Mouse (Mus musculus) frontal cortex, adult 2 months (tissue): ENCODE measurements at regions not wholly inside any gene's neighbourhood (a gene's known extent, or its start where the extent isn't known, plus 50 kb on each side); places are given as distances from the start of the nearest gene placed in this dataset.
A peak's percentile ranks its signal among the peaks of the same experiment; 100 is the strongest.

Experiments used
- DNase-seq, 2 experiments: peaks; one replicate each; pipeline ENCODE4 v3.0.0; 2022; ENCODE audit warnings: low spot score in 1 of 2; ENCODE audit errors: extremely low spot score in 1 of 2

GRCm38 (mm10) chr15:25305801-25306200 lies 107.8 kb downstream of the Basp1 start:
- no peak for DNase-seq

DNA sequence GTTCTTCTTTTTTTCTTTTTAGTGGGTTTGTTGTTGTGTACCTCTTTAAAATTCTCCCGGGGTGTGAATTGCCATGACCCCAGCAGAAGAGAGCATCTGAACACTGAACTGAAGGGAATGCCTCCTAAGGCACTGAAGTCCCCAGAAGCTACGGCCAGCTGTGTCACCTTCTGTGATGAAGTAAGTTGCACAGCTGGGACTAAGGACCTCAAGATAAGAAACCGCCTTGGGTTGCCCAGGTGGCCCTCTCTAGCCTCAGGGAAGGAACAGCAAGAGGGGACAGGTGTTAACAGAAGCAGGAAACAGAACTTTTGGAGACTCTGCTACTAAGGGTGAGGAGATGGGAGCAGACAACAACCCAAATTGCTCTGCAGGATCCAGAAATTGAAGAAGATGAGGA lies 110.2 kb downstream of the Basp1 start:
- no peak for DNase-seq

- peak in 1 of 2 experiments; percentile 45 for DNase-seq
Measured at GRCm38 (mm10) chr15:25302671-25303294, 110.8 kb downstream of the Basp1 start.

DNA sequence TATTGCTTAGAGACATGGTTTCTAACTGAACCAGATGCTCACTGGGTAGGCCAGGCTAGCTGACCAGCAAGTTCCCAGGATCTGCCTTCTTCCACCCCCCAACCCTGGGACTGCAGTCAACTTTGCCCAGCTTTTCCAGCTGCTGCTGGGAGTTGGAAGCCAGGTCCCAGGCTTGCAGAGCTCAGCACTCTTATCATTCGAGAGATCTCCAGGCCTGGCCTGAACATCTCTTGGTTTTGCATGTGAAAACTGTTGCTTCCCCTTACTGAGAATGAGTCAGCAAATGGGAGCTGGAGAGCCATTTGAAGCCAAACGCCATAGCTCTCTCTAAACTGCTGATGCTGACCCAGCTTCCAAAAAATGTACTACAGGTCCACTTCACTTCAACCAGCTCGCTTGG lies 111.8 kb downstream of the Basp1 start:
- DNase-seq, result no peak

- DNase-seq, result no peak
Measured at GRCm38 (mm10) chr15:25297278-25297677, 116.3 kb downstream of the Basp1 start.

DNA sequence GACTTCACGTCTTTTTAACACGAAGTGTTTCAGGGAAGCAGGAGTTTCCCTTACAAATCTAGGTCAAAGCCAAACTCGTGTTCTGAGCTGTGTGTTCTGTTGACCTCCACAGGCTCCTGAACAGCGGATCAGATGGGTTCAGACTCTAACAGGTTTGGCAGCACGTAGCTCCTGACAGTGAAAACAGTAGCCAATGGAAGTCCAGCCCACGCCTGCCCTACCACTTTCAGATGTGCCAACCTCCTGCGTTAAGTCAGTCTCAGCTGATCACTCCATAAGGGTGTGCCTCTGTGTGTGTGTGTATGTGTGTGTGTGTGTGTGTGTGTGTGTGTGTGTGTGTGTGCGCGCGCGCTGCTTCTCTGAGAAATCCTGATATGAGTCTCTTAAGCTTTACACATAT lies 116.8 kb downstream of the Basp1 start:
- DNase-seq, result no peak

DNA sequence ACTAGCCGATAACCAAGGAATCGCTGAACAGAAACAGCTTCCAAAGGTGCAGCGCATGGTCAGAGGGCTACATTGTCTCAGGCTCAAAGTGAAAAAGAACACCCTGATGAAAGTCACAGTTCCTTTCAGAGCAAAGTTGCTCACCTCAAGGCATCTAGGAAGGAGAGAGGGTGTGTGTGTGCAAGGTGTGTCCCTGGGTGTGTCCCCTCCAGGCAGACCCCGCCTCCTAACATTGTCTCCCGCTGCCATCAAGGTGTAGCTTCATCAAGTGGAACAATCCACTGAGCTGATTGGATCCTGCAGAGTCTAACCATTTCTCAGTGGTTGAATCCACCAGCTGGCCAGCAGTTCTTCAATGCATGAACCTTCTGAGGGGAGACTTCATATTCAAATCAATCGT lies 117.8 kb downstream of the Basp1 start:
- no peak for DNase-seq

DNA sequence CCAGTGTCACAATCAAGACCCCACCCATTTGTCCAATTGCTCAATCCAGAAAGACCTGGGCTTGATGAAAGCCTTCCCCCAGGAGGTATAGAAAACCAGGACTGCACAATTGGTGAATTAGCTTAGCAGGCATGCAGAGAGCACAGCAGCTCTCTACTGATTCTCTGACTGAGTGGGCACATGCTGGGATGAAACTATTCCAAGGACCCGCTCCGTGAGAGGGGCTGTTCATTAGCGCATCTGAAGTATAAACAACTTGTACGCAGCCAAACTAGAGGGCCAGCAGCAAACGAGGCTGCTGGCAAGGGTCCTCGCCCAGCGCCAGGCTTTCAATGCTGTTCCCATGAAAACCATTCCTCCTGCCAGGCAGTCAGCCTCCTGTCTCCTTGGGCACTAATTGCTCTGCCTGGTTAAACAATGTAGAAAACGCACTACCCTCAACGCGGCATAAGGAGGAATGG lies 122.3 kb downstream of the Basp1 start:
- DNase-seq, result peak in 1 of 2 experiments; percentile 47

GRCm38 (mm10) chr15:25287850-25288249 lies 125.7 kb downstream of the Basp1 start:
- no peak for DNase-seq

GRCm38 (mm10) chr15:25284354-25285199 lies 129.0 kb downstream of the Basp1 start:
- no peak for DNase-seq

- no peak for DNase-seq
Measured at GRCm38 (mm10) chr15:25283713-25284112, 129.9 kb downstream of the Basp1 start.

DNA sequence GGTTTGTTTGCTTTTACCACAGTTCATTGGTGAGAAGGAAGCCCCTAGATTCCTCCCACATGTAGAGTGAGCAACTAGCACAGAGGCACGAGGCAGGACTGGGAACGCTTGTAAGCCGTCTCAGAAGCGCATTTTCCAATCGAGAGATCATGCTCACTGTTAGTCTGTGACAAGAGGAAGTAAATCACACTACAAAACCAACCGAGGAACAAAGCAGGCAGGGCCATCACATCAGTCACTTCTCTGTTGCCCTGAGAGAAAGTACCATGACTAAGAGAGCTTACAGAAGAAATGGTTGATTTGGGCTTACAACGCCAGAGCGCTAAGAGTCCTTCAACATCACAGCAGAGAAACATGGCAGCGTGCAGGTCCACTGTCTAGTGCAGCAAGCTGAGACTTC lies 131.2 kb downstream of the Basp1 start:
- no peak for DNase-seq

GRCm38 (mm10) chr15:25281942-25282341 lies 131.6 kb downstream of the Basp1 start:
- no peak for DNase-seq

- DNase-seq, result no peak
Measured at GRCm38 (mm10) chr15:25278317-25279156, 135.0 kb downstream of the Basp1 start.

GRCm38 (mm10) chr15:25276227-25276626 lies 137.3 kb downstream of the Basp1 start:
- no peak for DNase-seq

DNA sequence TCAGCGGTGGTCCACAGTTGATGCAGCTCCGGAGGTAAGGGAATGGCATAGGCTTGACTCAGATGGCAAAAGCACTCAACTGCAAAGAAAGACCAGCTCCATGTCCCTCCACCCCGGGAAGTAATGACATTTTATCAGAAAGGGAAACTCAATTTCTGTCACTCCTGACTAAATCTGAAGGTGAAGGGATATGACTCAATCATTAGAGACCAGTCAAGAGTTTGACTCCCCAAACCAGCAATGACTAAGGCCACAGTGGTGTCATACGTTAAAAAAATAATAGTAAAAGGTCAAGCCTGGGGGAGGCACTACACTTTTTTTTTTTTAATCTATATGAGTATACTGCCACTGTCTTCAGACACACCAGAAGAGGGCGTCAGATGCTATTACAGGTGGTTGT lies 141.7 kb downstream of the Basp1 start:
- no peak for DNase-seq

- DNase-seq, result no peak
Measured at GRCm38 (mm10) chr15:25270349-25270748, 143.2 kb downstream of the Basp1 start.

DNA sequence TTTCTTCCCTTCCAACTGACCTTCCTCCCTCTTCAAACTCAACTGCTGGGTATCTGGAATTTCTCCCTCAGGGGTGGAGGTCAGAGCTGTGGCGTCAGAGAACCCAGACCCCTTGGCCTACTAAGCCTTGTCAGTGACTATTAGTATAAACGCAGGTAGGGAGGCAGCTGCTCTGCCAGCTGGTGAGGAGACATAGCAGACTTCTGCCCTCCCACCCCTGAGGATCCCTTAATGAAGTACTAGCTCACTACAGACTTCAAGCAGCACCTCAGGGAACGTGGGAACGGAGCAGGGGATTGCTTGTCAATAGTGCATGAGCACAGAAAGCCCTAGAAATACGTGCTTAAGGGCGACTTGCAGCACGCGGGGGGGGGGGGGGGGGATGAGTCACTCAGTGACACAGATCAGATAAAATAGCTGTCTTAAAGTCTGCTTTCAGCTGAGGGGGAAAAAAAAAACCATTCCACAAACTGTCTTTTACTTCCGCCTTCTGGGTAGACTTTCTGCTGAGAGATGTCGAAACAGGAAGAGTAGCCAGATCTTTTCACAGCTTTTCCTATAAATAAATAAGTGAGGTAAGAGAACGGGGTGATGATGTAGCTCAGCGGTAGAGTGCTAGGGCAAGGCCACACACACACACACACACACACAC lies 144.1 kb downstream of the Basp1 start:
- peak in 1 of 2 experiments; percentile 36 for DNase-seq

DNA sequence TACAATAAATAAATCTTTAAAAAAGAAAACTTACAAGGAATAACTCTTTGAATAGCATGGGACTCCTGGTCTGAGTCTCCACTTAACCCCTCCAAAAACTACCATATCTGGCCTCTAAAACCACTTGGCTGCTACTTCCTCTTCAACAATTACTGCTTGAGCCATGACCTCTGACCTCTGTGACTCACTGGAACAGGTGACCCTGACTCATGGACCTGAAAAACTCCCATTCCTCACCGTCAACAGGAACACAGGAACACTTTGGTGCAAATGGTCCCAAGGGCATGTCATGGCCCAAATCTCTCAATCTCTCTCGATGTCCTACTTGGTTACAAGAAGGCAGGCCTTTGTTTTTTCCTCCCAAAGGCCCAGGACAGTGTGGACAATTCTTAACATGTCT lies 145.1 kb downstream of the Basp1 start:
- no peak for DNase-seq

- no peak for DNase-seq
Measured at GRCm38 (mm10) chr15:25267509-25267908, 146.1 kb downstream of the Basp1 start.
